Mouse (Mus musculus) layer of hippocampus, postnatal 10 days (tissue): Measurements from ENCODE around the gene Agap1. TPM values are rescaled to one million over a fixed set of nuclear protein-coding genes. Genes with fewer than 3 reads are reported as not detected.

ENCODE experiments used
- DNase-seq, 2 experiments: peaks; one replicate each; pipeline ENCODE4 v3.0.0; 2021; ENCODE audit warnings: low spot score in 2 of 2
- total RNA-seq, 2 experiments: library from RNA; stranded (reverse); gene quantifications; 2 replicates each; pipeline ENCODE4 v1.2.3; 2021

Gene Agap1
- total RNA-seq, 2 experiments from 2014 or later, result 313 to 315 TPM

DNA sequence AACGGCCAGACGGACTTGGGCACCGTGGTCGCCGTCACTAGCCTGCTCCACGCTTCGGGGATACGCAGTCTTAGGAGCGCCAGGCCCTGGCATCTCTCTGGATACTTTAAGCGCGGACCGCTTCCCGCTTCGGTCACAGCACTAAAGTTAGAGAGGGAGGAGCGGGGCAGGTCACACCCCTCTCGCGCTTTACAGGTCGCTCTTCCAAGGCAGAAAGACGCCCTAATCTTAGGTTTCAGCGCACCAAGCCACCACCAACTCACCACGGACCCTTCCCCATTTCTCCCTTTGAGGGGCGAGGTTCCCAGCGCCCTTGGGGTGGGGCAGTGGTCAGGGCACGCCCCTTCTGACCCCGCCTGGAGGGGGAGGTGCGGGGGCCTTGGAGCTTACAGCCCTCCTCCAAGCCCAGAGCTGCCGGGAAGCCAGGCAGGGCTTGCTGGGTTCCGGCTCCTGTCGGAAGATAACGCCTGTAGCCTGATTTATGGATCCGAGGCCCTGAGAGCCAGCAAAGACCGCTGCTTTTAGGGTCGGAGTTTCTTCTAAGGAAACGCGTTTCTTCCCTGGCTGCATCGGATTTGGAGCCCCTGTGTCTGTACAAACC is 472.6 kb downstream of the Agap1 start:
- no peak for DNase-seq

DNA sequence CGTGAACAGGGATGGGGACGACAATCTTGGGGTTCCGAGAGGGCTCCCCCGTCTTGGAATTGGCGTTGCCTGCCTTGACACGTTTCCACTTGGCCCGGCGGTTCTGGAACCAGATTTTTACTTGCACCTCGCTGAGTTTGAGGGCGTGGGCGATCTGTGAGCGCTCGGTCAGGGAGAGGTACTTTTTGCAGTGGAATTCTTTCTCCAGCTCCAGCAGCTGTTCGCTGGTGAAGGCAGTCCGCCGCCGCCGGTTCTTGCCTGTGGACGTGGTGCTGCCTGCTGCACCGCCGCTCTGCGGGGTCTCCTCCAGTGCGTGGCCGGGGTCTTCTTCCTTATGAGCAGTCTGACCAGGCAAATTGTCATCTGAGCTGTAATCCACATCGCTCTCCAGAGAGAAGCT is 474.1 kb downstream of the Agap1 start:
- DNase-seq, result no peak

DNA sequence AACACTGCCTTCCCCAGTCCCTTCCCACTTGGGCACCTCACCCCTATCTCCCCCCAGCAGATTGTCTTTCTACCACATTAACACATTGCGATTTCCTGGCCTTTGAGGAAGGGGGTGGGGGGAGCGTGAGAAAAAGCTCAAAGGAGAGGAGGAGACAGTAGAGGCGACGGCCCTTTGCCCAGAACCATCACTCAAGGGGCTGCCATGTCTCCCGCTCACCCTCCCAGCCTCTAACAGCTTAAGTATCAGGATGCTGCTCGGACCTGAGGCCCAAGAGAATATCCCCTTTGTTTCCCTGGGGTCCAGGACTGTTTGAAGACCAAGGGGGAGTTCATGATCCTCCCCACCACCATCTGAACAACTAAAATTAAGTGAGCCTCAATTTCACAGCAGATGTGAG is 474.6 kb downstream of the Agap1 start:
- no peak for DNase-seq

DNA sequence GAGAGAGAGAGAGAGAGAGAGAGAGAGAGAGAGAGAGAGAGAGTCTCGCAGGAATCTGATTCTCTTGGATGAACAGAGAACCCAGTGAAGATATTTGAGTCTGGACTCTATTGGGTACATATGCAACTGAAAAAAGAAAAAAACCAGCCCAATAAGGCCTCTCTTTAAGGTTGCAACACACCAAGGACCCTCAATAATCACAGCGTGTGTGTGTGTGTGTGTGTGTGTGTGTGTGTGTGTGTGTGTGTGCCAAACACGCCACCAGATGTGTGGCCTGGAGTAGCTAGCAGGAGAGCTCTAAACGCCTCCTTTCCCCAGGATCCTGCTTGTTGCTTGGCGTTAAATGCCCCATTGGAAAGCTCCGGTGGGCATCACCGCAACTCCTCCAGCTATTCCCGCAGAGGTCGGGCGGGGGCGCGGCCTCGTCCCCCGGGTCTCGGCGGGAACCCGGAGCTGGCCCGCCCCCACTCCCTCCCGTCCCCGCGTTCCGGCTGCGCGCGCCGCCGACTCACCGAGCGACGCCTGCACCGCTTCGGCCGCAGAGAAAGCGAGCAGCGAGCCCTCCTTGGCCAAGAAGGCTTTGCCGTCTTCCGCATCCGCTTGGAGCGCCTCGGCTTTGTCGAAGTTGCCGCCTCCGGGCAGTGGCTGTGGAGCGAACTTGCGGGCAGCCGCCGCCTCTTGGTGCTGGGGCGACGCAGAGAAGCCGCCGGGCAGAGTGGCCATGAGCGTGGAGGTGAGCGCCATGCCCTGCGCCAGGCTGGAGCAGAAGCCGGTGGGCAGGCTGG is 475.3 kb downstream of the Agap1 start:
- DNase-seq, result no peak

DNA sequence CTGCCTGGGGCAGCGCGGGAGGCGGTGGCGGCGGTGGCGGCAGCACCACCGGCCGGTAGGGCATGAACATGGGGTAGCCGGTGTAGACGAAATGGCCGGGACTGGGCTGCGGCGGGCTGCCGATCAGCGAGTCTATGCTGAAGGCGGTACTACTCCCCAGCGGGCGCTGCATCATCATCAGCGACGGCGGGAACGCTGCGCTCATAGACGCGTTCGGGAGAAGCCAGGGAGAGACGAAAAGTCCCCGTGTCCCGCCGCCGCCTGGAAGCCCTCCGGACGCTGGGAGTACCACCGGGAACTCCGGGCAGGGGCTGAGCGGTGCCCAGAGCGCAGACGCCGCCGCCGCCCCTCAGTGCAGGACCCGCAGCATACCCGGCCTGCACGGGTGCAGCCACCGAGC is 475.9 kb downstream of the Agap1 start:
- DNase-seq, result no peak

DNA sequence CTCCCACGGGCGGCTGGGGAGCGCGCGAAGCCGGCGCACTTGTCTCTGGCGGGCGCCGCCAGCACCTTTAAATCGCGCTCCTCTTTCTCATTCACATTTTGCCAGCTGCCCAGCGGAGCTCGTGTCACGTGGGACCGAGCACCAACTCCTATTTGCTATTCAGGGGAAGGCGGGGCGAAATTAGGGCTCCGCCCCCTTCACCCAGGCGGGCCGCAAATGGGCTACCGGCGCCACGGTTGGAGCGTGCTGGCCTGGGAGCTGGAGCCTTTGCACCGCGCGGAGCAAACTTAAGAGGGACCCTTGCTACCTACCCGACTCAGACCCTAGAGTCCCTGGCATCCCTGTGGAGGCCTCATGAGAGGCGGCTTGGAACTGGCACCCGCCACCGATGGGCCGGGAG is 476.5 kb downstream of the Agap1 start, which contains the start of gene Gbx2:
Gbx2 (minus strand) TSS at position 60 of the 400 bp plus-strand sequence.
- DNase-seq, result no peak

DNA sequence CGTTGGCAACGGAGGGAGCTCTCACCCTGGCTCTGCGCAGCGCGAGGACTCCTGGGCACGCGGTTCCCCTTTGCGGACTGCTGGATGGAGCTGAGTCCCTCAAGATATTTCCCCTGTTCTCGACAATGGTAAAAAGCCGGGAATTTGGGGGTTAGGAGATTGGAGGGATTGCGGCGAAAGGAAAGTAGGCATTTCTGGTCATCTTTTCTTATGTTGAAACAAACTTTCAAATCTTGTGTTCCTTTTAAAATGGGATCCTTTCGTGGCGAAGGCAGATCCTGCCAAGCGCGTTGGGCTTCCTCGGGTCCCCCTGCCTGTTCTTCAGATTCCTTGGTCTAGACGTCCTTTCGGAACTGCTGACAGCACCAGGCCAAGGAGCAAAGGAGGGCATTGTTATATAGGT is 477.4 kb downstream of the Agap1 start:
- no peak for DNase-seq

DNA sequence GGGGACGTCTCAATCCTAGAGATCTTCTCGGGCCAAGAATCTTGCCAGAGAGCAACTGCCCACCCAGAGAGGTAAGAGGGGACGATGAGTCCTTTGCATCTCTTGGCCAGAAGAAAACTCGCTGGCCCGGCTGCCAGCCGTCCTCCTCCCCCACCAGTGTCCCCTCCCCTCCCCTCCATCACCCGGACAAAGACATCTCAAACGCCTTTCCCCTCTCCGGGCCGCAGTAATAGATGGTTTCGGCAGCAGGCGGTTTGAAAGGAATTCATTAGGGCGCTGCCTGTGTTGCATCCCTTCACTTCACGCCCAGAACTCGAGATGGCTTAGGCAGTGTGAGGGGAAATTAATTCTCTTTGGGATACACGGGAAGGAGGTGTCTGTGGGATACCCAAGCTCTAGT is 478.0 kb downstream of the Agap1 start:
- no peak for DNase-seq

DNA sequence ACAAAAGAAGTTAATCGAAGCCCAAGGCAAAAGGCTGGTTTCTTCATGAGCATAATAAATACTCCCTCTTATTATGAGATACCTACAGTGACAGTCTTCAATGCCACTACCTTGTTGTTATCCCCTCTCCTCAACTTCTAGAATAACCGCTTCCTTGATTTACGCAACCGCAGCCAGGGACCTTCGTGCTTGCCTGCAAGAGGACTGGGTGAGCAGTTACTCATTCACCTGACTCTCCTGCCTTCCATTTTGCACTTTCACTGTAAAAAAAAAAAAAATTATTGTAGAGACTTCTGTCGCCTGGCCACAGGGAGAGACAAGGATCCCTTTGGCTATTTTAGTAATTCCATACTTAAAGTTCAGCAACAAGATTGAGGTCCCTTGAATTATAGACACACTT is 478.4 kb downstream of the Agap1 start:
- DNase-seq, result no peak

DNA sequence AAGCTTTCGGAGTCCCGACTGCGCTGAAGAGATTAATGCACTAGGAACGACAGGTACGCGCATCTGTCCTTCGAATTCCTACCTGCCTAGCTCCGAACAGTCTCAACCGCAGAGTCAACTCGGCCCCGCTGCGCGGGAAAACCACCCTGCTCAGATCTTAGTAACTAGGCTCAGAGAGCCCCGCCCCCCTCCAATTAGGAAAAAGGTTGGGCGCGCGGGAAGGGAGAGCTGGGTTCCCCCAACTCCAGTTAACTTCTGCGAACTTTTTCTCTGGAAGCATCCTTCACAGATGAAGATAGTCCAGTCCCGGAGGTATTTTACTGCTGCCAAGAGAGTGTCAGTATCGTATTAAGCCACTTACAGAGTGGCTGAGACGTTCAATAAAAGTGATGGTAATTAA is 479.2 kb downstream of the Agap1 start:
- DNase-seq, result no peak

DNA sequence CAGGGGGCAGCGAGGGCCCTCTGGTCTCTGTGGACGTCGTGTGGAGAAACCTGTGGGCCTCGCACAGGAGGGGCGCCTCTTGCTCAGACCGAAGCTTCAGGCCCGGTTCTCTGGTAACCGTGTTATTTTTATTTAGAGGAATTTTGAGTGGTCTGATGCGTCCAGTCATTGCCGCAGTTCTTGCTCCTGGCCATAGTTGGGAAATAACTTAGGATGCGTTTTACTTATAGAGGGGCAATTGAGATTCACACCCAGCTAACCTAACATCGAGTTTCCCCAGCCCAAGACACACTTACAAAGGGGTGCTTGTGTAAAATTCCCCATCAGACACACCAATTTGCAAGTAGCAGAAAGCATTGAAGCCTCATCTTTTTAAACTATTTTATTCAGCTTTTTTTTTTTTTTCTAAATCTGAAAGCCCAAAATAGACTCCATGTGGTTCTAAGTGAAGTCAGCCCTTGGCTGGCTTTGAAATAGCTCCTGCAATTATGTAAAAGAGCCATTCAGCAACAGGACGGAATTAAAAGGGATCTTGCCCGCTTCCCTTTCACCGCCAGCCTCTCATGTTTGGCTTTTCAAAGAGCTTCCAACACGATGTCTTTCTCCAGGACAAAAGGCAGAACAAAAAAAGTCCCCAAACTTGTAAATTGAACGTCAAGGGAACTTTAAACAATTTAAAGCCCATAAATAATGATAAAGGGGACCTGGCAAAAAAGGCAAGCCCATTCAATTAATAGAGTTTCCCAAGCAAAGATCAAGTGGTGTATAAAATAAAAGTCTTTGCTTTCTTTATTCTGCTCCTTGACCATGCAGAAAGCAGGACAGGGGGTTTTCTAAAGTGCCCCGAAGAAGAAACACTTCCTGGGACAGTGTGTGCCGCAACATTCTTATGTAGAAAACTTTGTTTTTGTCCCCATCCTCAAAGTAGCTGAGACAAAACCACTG is 480.0 kb downstream of the Agap1 start:
- no peak for DNase-seq

DNA sequence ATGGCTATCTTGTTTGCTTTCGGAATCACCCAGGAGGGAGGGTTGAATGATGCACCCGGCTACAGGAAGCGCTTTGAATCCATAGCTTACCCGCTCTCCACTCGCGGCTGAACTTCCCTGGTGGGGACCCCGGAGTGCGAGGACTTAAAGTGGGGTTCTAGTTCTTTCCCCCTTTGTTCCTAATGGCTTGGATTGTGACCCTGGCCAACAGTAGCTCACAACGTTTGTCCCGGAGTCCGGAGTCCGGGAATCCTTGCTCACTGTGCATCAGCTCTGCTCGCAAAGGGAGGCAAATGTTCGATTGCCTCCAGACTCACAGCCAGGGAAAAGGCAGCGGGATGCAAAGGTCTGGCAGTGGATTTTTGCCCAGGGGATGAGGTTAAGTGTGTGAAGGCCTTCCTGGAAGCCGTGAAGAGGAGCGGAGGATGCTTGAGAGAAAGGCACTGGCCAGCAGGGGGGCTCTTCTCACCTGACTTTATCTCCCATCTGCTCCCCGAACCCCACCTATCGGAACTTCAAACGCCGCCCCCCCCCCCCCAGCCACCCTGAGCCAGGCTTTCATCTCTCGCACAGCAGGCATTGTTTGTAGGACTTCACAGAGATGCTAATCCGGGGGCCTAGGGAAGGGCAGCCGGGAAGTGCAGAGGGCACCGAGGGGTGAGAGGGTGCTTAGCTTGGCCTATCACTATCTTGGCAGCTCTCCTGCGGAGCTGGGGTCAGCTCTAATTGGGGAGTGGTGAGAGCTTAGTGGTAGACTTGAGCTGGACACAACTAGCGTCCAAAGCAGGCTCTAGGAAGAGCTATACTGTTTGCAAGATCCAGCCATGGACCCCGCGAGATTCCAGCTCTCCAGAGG is 481.1 kb downstream of the Agap1 start:
- DNase-seq, result no peak

DNA sequence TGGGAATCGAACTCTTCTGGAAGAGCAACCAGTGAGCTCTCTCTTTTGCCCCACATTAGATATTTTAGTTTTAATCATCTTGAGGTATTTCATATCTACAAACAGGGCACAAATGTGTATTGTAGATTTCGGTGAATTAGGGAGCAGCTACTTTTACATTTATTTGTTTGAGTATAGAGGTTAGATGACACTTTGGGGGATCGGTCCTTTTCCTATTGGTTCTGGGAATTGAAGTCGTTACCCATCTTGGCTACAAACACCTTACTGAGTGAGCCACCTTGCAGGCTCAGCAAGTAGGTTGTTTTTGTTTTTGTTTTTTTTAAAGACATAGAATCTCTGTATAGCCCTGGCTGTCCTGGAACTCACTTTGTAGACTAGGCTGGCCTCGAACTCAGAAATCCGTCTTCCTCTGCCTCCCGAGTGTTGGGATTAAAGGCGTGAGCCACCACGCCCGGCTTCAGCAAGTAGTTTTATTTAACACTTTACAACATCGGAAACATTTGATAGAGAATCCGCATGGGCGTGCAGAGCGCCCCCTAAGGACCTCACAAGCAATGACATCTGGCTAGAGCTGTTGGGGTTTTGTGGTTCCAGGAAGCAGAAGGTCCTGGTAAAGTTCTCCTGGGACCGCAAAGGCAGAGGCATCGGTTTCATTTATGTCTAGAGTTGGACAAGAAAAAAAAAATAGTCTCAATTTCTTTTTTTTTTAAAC is 484.4 kb downstream of the Agap1 start:
- no peak for DNase-seq

DNA sequence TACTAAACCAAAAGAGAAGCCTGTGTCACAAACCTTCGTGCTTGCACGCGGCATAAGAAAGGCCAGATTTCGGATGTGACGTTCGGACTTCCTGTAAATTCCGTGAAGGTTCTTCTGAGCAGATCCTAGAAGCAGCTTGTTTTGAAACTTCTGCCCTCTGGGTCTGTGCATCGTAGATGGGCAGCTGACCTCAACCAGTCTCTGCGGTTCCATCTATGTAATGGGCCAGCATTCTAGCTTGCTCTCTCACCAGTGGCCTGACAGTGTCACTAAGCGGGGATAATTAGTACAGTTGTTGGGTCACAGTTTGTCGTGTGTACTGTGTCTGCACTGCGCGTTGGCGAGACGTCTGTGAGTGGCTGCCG is 485.0 kb downstream of the Agap1 start:
- no peak for DNase-seq

DNA sequence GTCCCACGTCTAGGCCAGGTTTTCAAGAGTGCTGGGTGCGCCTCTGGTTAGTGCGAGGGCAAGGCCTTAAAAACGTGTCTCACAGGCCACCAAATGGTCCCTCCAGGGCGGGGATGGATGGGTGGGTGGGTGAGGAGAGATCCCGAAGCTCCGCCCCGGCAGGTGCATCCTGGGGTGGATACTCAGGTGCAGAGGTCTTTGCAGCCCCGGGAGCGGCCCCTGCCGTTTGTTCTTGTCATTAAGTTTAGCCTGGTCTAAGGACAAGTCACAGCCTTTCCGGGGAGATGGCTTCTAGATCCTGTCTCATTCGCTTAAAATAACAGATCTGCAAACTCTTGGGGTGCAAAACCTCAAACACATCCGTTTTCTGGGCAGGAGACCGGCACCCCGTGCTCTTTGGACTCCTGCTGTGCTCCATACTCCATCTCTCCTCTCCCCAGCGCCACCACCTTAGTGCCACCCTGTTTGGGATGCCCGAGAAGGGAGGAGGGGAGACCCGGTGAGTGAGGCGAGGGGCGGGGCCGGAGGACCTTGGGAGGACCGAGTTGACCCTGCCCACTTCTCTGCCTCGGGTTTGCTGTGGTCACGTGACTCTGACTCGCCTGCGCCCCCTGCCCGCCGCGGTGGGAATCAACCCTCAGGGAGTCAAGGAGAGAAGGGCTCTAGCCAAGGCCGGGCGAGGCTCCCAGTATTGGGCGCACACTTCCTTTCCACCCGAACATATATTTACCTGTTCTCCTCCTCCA is 485.5 kb downstream of the Agap1 start:
- DNase-seq, result peak; percentile 75 to 77

DNA sequence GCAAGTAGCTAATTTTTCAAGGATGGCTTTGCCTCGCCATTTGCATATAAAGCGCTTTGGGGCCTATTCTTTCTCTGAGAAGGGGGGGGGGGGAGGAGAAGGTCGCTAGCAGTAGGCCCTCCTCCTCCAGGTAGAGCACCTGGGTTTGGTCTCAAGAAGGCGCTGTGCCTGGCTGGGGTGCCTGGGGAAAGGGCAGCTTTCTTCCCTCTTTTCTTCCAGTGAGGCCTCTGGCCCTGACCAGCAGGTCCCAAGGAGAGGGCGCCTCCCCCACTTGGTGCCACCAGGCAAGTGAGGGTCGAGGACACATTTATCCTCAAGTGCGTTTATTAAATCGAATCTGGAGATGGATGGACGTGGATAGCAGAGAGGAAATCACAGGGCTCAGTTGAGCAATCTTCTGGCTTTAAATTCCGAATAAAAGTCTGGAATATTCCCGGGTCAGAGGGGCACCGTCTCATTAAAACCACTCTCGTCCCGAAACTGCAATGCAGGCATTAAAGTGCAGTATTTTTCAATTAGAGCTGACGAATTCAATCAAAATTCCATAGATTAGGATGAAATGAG is 486.4 kb downstream of the Agap1 start:
- DNase-seq, result no peak

DNA sequence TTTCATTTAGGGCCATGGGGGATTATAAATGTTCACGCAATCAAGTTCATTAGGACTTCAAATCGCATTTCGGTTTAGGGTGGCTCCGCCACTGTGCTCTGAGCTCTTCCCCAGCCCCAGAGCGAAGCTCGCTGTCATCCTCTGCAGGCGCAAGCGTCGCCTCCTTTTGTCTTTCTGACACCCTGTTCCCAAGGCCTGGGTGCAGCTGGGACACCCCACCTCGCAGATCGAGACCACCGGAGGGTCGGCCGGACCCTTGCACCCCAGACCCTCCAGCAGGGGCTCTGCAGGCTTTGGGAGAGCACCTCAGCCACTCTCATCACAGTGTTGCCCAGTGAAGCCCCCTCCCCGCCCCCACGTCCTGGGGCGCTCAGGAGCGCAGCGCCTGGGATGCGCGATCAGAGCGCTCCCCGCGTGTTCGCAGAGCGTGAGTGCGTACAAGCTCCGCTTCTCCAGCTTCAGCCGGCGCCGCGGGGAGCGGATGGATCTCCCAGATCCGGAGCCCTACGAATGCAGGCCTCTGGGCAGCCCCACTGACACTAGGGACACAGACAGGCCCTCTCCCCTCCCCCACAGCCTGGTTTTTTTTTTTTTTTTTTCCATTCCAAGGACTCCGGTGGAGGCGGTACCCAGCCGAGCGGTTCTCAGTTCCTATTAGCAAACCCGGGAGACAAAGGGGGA is 487.2 kb downstream of the Agap1 start:
- DNase-seq, result no peak

DNA sequence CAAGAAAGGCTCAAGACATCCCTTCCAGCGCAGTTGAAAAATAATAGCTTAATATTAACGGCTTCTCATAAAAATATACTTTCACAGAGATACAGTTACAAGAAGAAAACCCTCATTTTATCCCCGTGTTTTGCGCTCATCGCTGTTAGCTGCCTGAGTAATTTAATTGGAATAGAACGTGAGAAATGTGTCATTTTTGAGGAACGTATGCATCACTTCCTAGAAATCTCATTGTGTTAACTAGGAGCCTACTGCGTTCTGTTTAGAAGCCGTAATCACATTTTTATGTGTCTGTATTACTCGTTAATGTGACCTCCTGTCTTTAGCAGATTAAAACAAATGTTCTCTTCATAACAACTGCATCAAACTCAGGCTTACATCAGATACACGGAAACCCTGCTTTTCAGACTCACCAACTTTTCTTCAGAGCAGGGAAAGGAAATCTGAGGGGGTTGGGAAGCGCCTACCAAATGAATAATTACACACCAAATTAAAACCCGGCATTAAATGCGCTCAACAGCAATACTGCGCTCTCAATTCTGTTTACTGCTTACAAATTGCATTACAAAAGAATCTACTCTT is 487.9 kb downstream of the Agap1 start:
- no peak for DNase-seq
